Mouse (Mus musculus) right cerebral cortex, adult 18-20 months (tissue): ENCODE measurements around the gene Dlgap4.
A peak's percentile ranks its signal among the peaks of the same experiment; 100 is the strongest.

ENCODE experiments used
- DNase-seq: peaks from one replicate; pipeline ENCODE4 v3.0.0; 2022; ENCODE audit warnings: mixed read lengths

Gene Dlgap4

GRCm38 (mm10) chr2:156620874-156621273 lies 7.4 kb downstream of the Dlgap4 start:
- no peak for DNase-seq

- no peak for DNase-seq
These were observed 7.9 kb downstream of the Dlgap4 start for GRCm38 (mm10) chr2:156621449-156621848.

- no peak for DNase-seq
These were observed 8.7 kb downstream of the Dlgap4 start for GRCm38 (mm10) chr2:156622192-156622591.

GRCm38 (mm10) chr2:156623246-156623645 lies 9.7 kb downstream of the Dlgap4 start:
- DNase-seq = no peak

GRCm38 (mm10) chr2:156625307-156625706 lies 11.8 kb downstream of the Dlgap4 start:
- DNase-seq = no peak

GRCm38 (mm10) chr2:156626119-156626518 lies 12.6 kb downstream of the Dlgap4 start:
- no peak for DNase-seq

- no peak for DNase-seq
These were observed 13.0 kb downstream of the Dlgap4 start for GRCm38 (mm10) chr2:156626544-156626943.

GRCm38 (mm10) chr2:156627917-156628316 lies 14.4 kb downstream of the Dlgap4 start:
- peak; percentile 46 for DNase-seq

- DNase-seq = no peak
These were observed 16.8 kb downstream of the Dlgap4 start for GRCm38 (mm10) chr2:156630288-156630687.

GRCm38 (mm10) chr2:156632721-156633120 lies 19.2 kb downstream of the Dlgap4 start:
- no peak for DNase-seq

- DNase-seq = no peak
These were observed 21.6 kb downstream of the Dlgap4 start for GRCm38 (mm10) chr2:156635091-156635490.

GRCm38 (mm10) chr2:156641141-156641540 lies 27.6 kb downstream of the Dlgap4 start:
- no peak for DNase-seq

- DNase-seq = no peak
These were observed 29.4 kb downstream of the Dlgap4 start for GRCm38 (mm10) chr2:156642931-156643330.

- DNase-seq = no peak
These were observed 29.9 kb downstream of the Dlgap4 start for GRCm38 (mm10) chr2:156643406-156643805.

- no peak for DNase-seq
These were observed 31.6 kb downstream of the Dlgap4 start for GRCm38 (mm10) chr2:156645145-156645544.

GRCm38 (mm10) chr2:156646877-156647276 lies 33.4 kb downstream of the Dlgap4 start:
- no peak for DNase-seq

GRCm38 (mm10) chr2:156648042-156648441 lies 34.5 kb downstream of the Dlgap4 start:
- peak; percentile 81 for DNase-seq

- DNase-seq = peak; percentile 71
These were observed 35.9 kb downstream of the Dlgap4 start for GRCm38 (mm10) chr2:156649450-156649849.

- DNase-seq = no peak
These were observed 37.5 kb downstream of the Dlgap4 start for GRCm38 (mm10) chr2:156651019-156651418.

- no peak for DNase-seq
These were observed 39.3 kb downstream of the Dlgap4 start for GRCm38 (mm10) chr2:156652841-156653240.

GRCm38 (mm10) chr2:156654148-156654547 lies 40.6 kb downstream of the Dlgap4 start:
- peak; percentile 82 for DNase-seq

- no peak for DNase-seq
These were observed 42.1 kb downstream of the Dlgap4 start for GRCm38 (mm10) chr2:156655626-156656025.

- DNase-seq = peak; percentile 51
These were observed 44.0 kb downstream of the Dlgap4 start for GRCm38 (mm10) chr2:156657522-156657921.

GRCm38 (mm10) chr2:156658221-156658620 lies 44.7 kb downstream of the Dlgap4 start:
- no peak for DNase-seq

- DNase-seq = peak; percentile 75
These were observed 45.2 kb downstream of the Dlgap4 start for GRCm38 (mm10) chr2:156658751-156659150.

GRCm38 (mm10) chr2:156659981-156660380 lies 46.5 kb downstream of the Dlgap4 start:
- DNase-seq = no peak
